Mouse (Mus musculus) stomach, postnatal 0 days (tissue): ENCODE measurements around the gene Cic.

Experiments
- CTCF ChIP-seq: IDR thresholded peaks from 2 replicates; pipeline ENCODE4 v1.5.1; 2016; ENCODE audit warnings: antibody characterized with exemption, low read depth, mild to moderate bottlenecking, moderate library complexity
- EP300 ChIP-seq: optimal IDR thresholded peaks from 2 replicates; pipeline ENCODE3; 2016; ENCODE audit warnings: antibody characterized with exemption

- no peak for TF ChIP-seq EP300
- no peak for TF ChIP-seq CTCF
These were observed 24.1 kb upstream of the Cic start for GRCm38 (mm10) chr7:25243361-25243760.
